Mouse (Mus musculus) ES-Bruce4 (cell line): ENCODE data around the gene Slc27a3.

Experiments used
- CTCF ChIP-seq: IDR thresholded peaks from one replicate; pipeline ENCODE4 v1.8.1; 2011; ENCODE audit warnings: low read depth, low read length
- POLR2A ChIP-seq: IDR thresholded peaks from one replicate; pipeline ENCODE4 v1.8.1; 2011; ENCODE audit warnings: low read length; ENCODE audit not compliant: insufficient read depth

DNA sequence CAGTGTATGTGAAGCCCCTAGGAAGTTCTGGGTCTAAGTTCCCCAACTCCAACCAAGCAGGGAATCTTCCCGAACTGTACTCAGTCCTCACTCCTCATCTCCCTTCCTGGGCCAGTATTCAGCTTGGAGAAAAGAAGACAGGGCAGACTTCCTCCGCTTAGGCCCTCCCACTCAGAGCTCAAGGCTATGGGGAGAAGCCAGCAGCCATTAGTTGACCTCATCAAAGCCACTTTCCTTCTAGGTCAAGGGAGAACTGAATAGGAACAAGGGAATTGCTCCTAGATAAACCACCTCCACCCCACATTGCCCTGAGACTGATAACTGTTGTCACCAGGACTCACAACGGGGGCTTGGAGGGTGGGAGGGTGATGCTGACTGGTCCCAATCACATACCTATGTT, 14.4 kb upstream of the Slc27a3 start:
- TF ChIP-seq CTCF (no peak), POLR2A (no peak)
